Mouse (Mus musculus) adrenal gland, postnatal 36 days (tissue): ENCODE data around the gene Mtx1. TPM values are rescaled to one million over a fixed set of nuclear protein-coding genes. Genes with fewer than 3 reads are reported as not detected.

ENCODE experiments used
- DNase-seq, 2 experiments: peaks; one replicate each; pipeline ENCODE4 v3.0.0; 2021; ENCODE audit warnings: mixed read lengths in 1 of 2
- total RNA-seq, 2 experiments: library from RNA; stranded (reverse); gene quantifications; 2 replicates each; pipeline ENCODE4 v1.2.3; 2021

Mtx1 gene
- total RNA-seq, 2 experiments from 2014 or later = 136 to 165 TPM

GRCm38 (mm10) chr3:89214681-89215411 lies 12.0 kb downstream of the Mtx1 start, which contains the start of gene Thbs3:
Gene Thbs3 (plus strand): TSS chr3:89215180.
- DNase-seq = no peak

DNA sequence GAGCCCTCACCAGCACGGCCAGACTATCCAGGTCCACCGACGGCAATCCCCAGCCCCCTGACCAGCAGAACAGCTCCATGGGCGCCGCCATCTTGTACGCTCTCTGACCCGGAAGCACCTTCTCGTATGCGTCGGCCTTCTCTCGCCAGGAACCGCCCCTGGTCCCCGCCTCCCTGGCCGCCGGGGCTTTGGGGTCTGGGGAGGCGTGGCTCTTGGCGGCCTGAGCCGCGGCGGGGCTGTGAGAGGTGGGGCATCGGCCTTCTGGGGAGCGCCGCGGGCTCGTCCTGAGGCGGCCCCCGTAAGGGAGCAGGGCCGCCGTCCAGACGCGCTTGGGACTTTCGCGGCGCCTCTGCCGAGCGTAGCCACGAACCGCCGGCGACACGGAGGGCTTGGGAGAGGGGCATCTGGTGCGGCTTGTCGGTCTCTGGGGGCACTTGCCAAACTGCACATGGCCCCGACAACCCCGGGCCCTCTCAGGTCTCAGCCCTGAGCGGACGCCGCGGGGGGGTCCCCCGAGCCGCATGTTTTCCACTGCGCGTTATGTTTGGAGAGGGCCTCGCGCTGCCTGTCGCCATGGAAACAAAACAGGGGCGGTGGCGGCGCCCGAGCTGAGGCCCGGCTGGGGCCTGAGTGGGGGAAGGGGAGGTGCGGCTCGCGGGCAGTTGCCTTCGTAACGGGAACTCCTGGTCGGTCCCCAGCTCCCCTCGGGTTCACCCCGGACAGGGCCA lies 12.9 kb downstream of the Mtx1 start:
- peak; percentile 95 to 98 for DNase-seq

DNA sequence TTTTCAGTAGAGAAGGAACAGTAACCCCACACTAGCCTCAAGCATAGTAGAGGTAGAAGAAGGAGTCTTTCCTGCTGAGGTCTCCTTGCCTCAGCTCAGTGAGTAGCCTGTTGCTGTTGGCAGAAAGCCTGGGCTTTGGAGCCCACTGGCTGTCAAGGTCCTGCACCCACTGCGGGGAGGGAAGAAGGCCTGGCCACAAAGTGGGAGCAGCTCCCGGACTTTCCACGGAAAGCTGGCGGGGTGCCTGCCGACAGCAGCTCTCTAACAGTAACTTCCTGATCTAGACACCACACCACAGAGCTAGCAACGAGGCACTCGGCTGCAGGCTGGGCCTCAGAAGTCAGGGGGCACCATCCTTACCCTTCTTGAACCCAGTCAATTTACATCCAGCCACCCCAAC lies 16.2 kb downstream of the Mtx1 start:
- DNase-seq = peak; percentile 57 to 71

DNA sequence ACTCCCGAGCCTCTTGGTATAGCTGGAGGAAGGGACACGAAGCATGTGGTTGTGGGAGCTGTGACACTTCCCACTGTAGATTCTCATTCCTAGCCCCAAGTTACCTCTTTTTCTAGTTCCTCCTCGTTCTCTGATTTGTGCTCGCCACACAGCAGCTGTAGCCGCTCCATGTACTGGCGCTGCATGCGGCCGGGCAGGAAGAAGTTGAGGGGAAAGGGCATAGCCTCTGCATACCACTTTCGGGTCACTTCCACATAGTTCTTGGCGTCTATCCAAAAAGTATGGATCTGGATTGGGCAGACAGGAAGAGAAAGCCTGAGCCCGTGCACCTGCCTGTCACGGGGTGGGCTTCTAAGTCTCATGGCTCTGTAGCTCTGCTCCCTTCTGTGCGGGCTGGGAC lies 16.7 kb downstream of the Mtx1 start:
- DNase-seq = no peak

DNA sequence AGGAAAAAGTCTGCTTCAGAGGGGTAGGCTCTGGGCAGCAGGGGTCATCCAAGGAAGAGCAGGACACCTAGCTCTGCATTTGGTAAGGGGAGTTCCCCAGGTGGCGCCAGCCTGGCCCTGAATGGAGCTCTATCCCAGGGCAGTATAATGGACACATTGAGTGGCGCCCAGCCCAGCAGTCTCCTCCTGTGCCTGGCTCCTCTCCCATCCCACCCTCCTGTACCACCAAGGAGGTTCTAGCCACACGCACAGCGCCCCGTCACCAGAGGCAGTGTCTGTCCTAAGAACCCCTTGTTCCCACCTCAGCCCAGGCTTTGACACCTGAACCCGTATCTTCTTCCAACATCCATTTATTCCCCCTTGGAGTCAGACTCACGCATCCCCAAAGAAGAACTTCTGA lies 17.2 kb downstream of the Mtx1 start:
- DNase-seq = no peak

DNA sequence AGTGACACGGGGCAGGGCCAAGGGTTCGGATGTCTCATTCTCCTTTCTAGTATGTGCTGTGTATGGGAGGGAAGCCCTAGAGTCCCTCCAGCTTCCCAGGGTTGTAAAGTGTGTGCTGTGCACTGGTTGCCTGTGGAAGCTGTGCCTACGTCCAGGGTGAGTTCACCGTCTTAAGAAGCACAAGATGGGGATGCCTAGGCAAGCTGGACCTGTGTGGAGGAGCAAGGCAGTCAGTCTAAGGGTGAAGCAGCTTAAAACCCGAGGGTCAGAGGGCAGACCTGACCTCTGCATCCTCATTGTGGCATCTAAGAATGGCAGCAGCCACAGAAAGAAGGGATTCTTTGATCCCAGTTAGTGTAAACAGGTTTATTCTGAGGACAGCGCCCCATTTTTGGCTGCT lies 18.2 kb downstream of the Mtx1 start:
- no peak for DNase-seq

DNA sequence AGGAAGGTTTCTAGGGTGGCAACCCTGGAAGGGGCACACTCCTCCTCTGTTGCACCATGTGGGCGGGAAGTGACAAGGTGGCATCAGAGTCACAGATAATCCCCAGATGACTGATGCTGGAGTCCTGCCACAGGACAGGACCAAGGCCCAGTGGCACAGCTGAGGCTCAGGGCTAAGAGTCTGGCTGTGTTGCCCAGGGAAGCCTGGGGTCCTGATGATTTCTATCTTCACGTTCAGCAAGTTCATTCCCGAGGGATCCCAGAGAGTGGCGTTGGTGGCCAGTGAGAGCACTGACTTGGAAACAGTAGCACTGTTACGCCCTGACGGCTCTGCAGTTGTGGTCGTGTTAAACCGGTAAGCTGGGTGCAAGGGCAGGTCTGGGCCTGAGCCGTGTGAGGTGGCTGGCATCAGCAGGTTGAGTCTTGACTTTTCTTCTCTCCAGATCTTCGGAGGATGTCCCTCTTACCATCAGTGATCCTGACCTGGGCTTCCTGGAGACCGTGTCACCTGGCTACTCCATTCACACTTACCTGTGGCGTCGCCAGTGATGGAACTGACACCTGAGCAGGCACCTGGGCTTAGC lies 18.7 kb downstream of the Mtx1 start:
- no peak for DNase-seq

DNA sequence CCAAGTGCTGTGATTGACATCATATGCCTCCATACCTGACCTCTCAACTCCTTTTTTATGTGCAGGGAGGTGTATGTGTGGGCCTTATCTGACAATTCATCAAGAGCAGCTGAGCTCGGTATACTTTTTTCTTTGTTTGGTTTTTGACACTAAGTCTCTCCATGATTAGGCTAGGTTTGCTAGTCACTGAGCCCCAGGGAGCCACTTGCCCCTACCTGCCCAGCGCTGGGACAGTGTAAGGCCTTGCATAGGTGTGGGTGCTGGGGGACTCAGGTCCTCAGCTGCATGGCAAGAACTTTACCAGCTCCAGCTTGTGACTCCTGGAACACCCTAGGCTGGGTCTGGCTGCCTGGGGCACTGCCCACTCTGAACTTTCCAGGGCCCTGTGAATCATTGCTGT lies 20.2 kb downstream of the Mtx1 start:
- DNase-seq = no peak

- no peak for DNase-seq
Observed at GRCm38 (mm10) chr3:89206079-89206478, 20.8 kb downstream of the Mtx1 start.

GRCm38 (mm10) chr3:89203142-89203514 lies 23.8 kb downstream of the Mtx1 start:
- no peak for DNase-seq

DNA sequence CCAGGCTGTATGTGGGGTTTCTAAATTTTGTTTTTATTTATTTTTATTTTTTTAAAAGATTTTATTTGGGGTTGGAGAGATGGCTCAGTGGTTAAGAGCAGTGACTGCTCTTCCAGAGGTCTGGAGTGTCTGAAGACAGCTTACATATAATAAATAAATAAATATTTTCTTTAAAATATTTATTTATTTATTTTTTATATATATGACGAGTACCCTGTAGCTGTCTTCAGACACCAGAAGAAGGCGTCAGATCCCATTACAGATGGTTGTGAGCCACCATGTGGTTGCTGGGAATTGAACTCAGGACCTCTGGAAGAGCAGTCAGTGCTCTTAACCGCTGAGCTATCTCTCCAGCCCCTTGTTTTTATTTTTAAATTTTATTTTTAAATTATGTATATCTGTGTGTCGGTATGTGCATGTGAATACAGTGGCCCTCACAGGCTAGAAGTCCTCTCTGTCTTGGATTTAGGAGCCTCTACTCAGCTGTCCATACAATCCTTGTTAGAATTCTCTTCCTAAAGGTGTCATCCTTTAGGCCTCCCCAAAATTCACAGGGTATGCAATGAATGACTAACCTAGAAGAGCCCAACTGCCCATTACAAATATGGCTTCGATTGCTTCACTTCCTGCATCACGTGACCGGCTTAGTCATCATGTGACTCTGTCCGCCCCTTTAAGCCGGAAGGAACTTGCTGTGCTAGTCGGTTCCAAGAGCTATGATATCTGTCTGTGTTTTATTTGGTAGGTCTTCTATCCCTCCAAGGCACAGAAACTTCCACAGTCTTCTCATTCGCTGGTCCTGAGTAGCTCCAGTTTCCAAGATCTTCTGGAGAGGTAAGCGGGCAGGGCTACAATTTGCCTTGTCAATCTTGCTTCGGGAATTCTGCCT lies 24.4 kb downstream of the Mtx1 start, which contains the start of gene Gba:
Gene Gba (plus strand): TSS at position 676 of the 889 bp plus-strand sequence.
- DNase-seq = peak; percentile 86 to 89

DNA sequence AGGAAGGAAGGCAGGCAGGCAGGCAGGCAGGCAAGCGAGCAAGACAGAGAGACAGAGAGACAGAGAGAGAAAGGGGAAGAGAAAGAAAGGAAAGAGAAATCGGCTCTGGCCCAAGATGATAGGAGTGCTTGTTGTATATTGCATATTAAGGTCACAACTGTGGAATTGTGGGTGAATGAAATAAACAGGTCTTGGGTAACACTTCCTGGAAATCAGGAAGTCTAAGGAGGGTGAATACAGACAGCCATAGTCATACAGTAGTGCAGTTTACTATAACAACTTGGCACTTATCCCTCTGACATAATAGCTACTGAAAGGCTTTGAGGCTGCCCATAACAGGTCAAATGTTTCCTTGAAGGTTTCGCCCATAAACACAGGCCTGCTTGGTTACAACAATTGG lies 27.0 kb downstream of the Mtx1 start:
- DNase-seq = no peak

GRCm38 (mm10) chr3:89195979-89196877 lies 30.7 kb downstream of the Mtx1 start:
- DNase-seq = peak; percentile 91 to 93

DNA sequence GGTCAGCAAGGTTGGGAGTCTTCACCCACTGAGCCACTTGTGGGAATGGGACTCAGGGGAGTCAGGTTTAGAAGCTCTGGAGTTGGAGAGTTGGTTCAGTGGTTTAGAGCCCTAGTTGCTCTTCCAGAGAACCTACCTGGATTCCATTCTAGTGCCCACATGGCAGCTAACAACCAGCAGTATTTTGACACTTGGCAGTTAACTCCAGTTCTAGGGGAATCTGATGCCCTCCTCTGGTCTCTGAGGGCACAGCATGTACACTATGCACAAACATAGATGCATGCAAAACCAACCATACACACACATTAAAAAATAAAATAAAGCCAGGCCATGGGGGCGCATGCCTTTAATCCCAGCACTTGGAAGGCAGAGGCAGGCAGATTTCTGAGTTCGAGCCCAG lies 33.0 kb downstream of the Mtx1 start:
- no peak for DNase-seq

GRCm38 (mm10) chr3:89193351-89193750 lies 33.5 kb downstream of the Mtx1 start:
- no peak for DNase-seq

GRCm38 (mm10) chr3:89190436-89190835 lies 36.5 kb downstream of the Mtx1 start:
- no peak for DNase-seq

DNA sequence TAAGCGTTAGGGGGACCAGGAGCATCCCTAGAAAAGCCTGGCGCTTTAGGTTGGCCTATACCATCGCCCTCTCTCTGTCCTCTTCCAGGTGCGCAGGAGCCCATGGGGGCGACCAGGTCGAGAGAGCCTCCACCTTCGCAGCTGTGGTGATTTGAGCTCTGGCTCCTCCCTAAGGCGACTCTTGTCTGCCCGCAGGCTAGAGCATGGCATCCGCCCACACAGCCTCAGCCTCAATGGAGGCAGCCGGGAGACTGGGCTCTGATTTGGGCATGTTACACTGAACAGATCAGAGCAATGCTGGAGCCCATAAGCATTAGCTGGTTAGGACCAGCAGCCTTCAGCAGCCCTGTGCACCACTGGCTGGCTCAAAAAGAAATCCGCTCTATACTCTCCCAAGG lies 38.4 kb downstream of the Mtx1 start:
- DNase-seq = no peak

- DNase-seq = no peak
Observed at GRCm38 (mm10) chr3:89187690-89188477, 39.0 kb downstream of the Mtx1 start.

DNA sequence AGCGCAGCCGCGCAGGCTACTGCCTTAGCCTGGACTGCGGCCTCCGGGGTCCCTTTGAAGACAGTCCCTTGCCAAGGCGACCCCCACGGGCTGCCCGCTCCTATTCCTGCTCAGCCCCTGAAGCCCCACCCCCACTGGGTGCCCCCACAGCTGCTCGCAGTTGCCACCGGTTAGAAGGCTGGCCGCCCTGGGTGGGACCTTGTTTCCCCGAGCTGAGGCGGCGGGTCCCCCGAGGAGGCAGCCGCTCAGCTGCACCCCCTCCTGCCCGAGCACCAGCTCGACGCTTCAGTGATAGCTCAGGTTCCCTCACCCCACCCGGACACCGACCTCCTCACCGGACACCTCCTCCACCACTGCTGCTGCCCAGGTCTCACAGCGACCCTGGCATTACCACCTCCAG lies 39.7 kb downstream of the Mtx1 start:
- no peak for DNase-seq

- DNase-seq = no peak
Observed at GRCm38 (mm10) chr3:89183959-89184315, 43.0 kb downstream of the Mtx1 start.
